Mouse (Mus musculus) 416B (cell line): ENCODE data around the gene Gm20388.

ENCODE experiments used
- DNase-seq: peaks from one replicate; pipeline ENCODE4 v3.0.0; 2011; ENCODE audit warnings: low read depth

The Gm20388 gene

DNA sequence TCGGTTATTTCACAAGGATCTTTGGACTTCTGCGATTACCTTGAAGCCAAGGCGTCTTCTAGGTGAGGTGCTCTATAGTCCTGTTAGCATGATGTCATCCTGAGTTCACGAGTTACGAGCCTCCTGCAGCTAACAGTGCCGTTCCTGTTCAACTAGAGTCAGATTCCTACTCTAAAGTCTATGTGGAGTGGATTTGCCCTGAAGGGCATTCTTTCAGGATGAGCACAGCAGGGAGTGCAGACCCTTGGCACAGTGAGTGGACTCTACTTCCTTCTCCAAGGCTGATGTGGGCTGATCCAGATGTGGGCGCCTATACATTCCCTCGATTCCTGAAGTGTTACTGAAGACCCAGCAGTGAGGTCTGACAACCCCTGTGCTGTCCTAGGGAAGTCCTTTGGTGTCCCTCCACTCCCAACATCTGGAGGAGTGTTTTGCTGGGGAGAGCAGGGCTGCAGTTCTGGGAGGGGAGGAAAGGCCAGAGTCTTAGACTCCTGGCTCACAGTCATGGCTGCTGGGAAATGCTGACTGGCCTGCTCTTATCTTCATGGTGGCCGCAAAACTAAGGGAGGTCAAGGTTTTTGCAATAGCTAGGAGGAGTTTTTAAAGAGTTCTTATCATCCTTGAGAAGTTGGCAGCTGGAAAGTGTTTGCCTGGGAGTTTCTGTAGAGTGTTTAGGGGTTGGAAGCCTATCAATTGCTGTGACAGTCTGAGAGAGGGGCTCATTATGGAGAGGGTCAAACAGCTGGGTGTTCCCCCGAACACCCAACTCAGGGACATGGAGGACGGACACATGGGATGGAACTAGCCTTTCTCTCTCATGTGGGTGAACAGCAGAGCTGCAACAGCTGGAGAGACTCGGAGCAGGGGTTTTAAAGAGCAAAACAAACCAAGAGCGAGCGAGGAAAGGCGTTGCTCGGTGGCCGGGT, 3737.9 kb downstream of the Gm20388 start:
- no peak for DNase-seq

DNA sequence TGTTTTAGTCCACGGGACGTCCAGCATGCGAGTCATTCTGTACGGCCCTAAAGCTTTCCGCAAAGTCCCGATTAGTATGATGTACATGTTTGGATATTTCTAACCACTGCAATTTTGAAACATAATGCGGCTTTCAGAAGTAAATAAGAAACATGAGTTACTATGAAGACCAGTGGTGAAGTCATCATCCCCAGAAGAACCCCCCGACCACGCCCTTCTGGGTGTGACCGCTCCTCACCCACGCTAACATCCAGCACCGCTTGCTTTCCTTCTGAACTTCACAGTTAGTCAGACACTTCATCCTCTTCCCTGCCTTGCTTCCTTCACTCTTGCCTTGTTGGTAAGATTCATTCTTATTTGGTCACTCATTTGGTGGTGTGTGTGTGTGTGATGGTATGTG, 3738.8 kb downstream of the Gm20388 start:
- no peak for DNase-seq

DNA sequence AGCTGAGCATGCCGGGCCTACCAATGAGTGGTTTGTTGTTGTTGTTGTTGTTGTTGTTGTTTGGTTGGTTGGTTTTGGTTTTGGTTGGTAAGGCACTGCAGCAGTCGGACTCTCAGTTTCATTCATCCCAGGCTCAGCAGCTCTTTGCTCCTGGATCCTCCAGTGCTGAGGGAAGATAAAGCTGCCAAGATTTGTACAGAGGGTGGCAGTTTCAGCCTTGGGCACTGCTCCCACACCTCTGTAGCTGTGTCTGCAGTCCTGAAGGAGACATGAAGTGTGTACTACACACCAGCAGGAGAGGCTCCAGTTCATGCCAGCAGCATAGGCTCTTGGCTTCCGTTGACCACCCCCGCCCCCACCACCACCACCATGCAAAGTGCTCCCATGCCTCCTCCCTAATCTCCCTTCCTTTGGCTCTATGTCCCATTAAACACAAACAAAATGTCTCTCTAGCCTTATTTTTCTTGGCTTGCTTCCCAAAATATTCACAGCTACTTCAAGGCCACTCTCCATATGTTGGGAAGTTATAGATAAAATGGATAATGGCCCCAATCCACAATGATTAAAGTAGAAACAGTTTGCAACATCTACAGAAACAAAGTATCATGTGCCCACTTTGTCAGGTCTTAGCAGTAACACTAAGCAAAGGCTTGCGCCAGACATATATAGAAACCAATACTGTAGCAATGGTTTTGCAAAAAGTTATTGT, 3740.9 kb downstream of the Gm20388 start:
- no peak for DNase-seq

DNA sequence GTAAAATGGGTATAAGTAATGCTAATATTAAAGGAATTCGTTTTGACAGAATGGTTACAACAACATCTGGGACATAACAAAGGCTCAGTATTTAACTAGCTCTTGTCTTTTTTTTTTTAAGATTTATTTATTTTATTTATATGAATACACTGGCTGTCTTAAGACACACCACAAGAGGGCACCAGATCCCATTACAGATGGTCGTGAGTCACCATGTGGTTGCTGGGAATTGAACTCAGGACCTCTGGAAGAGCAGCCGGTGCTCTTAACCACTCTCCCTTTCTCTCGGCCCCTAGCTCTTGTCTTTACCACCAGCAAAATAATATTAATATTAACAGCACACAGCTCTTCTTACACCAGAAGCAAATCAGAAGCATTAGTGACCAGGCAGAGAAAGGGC, 3742.0 kb downstream of the Gm20388 start:
- no peak for DNase-seq

DNA sequence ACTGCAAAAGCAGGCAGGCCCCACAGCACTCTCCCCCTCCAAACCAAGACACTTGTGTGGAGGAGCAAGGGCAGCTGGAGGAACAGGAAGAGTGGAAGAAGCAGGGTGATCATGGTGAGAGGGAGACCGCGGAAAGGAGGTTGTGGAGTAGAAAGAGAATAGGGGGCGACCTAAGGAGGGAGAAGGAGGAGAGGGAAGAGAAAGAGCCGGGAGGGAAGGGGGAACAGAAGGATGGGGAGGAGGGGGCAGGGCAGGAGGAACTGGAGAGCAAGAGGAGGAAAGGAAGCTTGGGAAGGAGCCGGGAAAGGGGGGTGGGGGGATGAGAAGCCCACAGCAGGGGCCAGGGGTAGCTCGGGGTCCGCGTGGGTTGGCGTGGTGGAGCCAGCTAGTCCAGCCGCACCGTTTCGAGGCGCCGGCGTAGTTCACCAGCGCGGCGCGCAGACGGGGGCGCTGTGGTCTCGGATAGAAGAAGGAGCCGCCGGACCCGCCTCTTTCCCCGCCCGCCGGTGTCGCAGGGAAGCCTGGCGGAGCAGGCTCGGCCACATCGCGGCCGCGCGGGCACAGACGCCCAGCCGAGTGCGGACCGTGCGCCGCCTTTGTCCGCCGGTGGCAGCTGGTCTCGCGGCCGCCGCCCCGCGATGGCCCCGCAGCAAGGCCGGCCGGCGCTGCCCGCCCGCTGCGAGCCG, 3742.8 kb downstream of the Gm20388 start, which contains the start of gene Rhou:
Rhou (plus strand) TSS at position 622 of the 686 bp plus-strand sequence.
- no peak for DNase-seq

DNA sequence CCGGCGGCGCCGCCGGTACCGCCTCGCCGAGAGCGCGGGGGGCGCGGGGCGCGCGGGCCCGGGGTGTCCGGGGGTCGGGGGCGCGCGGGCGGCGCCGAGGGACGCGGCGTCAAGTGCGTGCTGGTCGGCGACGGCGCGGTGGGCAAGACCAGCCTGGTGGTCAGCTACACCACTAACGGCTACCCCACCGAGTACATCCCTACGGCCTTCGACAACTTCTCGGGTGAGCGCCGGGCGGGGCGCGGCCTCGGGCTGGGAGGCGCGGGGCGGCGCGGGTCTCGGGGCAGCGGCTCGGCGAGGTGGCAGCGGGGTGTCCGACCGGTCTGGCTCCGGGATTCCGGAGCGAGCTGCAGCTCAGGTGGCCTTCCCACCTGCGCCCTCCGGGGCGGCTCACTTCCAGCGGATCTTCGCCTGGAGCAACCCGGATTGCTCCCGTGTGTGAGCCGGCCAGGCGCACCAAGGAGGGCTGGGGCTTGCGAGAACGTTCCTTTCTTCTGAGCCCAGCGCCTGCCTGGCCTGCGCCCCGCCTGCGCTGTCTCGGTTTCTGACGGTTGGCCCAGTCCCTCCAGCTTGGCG, 3743.4 kb downstream of the Gm20388 start:
- DNase-seq, result no peak

DNA sequence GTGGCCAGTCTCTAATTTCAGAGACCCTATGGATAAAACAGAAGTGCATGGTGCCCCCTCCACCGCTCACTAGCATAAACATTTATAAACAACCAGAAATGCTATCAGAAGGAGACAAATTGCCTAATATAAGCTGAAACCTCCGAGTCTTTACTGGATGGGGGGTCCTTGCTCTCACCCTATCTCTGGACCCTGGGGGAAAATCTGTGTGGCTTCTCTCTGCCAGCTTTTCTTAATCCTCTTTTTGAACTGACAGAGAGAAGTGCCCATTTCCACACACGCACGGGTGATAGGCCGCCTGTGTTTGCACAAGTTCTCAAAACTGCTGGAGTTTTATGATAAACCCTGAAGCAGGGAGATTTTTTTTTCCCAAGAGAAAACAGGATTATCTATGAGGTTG, 3744.1 kb downstream of the Gm20388 start:
- no peak for DNase-seq

DNA sequence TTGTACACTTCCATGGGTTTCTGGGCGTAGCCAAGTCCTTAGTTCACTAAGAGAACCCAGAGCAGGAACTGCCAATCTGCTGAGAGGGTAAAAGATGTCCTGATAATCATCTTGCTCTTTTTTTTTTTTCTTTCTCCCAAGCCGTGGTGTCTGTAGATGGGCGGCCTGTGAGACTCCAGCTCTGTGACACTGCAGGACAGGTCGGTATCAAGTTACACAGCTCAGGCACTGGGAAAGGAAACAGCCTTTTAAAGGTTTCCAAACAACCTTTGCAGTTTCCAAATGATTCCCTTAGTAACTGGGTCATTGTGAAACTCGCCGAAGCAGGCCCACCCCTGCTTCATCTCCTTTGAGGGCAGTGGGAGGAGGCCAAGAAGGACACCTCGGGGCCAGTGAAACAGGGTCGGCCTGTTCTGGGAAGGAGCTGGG, 3744.7 kb downstream of the Gm20388 start:
- DNase-seq, result peak; percentile 83

DNA sequence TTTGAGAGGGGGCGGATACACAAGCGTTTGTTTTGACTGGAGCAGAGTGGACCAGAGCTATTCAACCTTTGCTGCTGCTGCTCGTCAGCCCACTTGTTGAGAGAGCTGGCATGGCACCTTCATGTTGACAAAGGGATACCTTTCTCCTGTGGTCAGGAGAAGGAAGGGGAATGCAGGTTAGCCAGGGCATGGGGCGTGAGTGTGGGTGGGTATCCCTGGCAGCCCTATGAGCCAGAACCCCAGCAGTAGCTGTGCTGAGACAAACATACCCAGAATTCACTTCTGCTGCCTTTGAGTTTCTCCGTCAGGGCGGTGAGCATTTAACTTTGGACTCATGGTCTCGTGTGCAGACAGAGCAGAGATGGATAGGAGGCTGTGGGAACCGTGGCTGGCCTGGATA, 3747.2 kb downstream of the Gm20388 start:
- no peak for DNase-seq

DNA sequence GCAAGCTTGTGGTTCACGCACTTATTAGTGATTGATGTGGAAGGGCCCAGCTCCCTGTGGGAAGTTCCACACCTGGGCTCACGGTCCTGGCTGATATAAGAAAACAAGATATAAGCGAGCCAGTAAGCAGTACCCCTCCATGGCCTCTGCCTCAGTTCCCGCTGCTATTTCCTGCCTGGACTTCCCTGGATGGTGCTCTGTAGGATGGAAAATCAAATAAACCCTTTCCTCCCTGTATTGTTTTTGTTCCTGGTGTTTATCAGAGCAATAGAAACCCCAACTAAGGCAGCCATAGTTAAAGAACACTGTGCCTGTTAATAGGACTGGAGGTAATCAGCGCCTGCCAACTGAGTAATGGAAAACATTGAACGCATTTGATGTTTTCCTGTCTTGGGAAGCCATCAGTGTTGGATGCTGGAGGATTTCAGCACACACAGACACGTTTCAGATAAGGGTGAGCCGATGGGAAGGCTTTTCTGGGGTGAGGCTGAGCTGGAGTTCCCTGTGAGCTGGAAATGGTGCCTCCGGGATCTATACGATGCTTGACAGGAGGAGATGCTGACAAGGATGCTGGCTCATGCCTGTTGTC, 3748.9 kb downstream of the Gm20388 start:
- DNase-seq, result no peak

DNA sequence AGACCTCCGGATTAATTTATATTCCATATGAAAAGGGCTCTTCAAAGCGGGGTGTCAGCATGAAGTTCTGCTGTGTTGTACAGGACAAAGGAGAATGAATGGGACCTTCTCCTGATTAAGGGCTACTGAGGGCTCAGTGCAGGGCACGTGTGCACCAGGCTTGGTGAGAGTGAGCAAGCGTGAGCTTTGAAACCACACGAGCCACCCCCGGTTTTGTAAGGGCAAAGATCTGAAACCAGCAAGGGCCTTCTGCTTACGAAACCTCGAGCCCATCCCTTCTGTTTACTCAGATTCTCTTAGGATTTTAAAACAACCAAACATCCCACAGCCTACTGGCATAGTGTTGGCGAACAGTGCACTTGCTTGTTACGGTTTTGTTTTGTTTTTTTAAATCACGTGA, 3750.9 kb downstream of the Gm20388 start:
- DNase-seq, result peak; percentile 57

DNA sequence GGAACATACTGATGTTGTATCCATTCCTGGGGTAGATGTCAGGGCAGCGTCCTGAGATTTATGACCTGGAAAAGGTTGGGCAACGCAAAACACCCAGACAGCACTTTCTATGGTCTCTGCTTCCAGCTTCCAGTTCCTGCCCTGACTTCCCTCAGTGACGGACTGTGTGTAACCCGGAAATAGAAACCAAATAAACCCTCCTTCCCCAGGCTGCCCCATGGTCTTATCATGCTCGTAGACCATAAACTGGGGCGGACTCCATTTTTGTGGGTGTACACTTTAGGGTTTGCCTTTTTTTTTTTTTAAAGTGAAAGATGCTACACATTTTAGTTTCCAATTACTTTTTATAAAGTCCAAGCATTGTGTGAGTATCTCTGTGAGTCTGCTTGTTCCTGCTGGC, 3754.9 kb downstream of the Gm20388 start:
- DNase-seq, result no peak

DNA sequence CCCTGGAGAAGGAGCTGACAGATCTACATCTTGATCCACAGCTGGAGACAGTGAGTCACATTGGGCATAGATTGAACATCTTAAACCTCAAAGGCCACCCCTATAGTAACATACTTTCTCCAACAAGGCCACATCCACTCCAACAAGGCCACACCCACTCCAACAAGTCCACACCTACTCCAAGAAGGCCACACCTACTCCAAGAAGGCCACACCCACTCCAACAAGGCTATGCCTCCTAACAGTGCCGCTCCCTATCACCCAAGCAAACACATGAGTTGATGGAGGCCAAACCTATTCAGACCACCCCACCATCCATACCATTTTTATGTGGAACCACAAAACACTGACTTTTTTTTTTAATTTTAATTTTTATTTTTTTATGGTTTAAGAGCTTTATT, 3756.2 kb downstream of the Gm20388 start:
- DNase-seq, result peak; percentile 51

DNA sequence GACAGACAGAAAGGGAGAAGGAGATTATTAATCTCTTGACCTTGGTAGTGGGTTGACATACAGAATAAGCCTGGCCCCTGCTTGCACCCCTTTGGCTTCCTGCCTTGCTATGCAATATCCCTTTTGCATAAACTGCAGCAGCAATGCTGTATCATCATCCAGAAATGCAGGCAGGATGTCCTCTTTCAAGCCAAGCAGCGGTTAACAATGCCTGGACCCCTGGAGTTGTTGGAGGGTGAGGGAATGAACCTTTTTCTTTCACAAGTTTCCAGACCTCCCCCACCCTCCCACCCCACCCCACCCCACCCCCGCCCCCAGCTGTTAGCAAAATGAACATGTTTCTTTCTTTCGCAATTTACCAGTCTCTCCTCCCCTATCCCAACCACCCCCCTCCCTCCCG, 3758.0 kb downstream of the Gm20388 start:
- DNase-seq, result peak; percentile 85

DNA sequence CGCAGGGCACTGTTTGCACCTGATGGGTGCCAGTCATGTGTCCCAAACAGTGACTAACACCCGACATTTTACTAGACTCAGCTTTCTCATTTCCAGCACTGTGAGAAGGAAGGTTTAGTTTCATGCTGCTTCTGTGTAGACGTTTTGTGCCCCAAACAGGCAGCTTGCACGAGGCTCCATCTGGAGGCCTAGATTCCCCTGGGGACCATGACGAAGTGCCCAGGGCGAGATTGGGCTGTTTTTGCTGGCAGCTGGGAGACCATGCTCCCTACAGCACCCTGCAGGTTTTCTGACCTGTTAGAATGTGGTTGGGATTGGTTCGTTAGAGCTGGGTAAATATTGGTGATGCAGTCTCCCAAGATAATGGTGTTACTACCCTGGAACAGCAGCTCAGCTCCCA, 3760.1 kb downstream of the Gm20388 start:
- DNase-seq, result no peak

DNA sequence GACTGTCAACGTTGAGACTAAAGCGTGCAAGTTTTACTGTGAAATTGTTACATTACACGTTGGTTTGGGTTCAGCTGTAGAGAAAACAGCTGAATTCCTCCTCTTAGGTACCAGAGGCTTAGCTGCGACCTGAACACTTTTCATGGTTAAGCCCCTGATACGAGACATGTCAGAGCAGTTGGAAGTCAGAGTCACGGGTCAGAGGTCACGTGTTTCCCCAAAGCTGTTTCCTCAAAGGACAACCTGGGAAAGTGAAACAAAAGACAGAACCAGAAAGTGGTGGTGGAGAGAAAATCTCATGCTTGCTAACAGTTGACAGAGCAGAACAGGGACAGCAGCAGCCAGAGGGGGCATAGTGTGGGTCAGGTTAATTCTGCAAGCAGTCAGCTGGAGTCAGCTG, 3760.8 kb downstream of the Gm20388 start:
- DNase-seq, result peak; percentile 19

DNA sequence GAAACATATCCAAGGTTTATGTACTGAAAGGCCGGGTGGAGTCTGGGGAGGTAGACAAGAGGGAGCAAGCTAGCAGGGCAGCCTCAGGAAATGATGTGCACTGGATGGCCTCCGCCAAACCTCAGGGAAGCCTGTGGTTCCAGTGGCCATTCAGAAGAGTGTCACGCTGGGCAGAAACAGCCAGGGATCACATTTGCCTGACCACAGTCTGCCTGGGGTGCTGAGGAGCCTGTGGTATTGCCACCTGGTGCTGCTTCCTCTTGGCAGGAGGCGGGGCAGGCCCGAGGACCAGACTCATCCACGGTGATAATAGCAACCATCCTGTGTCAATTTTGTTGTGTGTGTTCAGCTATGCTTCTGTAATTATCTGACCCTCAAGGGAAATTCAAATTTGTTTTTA, 3762.0 kb downstream of the Gm20388 start:
- peak; percentile 94 for DNase-seq

DNA sequence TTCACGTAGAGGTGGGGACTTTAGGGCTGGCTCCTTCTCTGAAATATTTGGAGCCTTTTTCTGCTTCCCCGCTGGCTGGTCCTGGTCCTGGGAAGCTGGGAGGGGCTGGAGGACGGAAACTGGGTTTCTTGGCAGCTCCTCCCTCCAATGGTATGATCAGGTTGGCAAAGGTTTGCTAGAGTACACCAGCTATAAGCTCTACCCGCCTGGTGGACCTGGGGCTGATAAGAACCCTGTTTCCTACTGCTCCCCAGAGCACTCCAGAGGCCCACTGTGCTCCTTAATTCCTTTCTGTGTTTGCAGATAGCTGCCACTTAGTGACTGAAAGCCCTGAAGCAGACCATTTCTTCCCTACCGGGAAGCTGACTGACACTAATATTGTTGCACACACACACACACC, 3765.0 kb downstream of the Gm20388 start:
- no peak for DNase-seq

DNA sequence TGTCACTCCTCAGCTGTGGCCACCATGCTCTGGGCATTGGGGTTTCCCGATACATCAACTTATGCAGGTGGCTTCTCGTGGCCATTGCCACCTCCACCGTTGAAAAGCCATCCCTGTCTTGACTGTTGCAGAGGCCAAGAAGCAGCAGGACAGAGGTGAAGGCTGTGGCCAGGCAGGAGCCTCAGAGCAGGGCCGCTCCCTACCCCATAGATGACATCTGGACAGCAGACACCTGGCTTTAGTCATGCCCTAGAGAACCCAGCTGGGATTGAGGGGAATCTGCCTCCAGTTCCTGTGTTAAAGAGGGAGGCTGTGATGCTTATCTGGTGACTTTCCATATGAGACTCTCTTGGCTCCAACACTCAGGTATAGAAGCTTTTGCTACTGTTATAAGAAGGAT, 3767.7 kb downstream of the Gm20388 start:
- no peak for DNase-seq

DNA sequence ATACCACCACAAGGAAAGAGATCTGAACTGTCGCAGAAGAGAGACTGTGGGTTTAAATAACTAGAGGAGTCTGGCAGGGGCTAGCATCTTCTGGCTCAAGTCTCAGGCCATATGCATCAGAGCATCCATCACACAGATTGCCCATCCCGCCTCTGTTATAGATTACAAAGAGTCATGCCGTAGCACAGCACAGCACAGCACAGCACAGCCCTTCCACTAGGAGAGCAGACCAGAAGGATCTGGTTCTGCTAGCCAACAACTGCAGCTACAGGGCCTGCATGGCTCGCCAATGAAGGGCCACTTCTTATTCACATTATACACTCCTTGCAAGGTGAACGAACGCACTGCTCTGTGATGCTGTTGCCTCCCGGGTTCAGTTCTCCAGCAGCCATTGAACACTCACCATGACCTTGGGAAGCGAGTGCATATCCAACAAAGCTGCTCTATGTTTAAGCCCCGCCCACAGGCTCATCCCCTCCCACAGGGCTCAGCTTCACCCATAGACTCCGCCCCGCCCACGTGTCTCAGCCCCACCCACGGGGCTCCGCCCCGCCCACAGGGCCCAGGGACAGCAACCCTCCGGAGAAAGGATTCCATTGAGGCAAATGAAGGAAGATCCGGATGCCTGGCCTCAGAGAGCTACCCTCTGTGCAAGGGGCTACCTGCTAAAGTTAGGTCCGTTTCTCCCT, 3771.6 kb downstream of the Gm20388 start:
- DNase-seq, result no peak

DNA sequence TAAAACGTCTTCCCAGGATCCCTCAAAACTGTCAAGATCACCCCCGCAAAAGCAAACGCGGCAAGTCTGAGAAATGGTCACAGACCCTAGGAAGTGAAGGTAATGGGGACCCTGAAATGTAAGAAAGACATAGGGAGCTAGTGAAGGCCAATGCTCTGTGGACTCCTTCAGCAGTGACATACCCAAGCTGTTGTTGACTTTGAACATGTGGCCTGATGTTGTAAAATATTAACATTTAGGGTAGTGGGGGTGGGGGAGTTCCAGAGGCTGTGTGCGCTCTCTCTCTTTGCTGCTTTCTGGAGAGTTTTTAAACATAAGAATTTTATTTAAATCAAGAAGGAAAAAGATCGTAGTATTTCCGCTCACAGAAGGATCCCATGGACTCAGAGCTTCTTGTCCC, 3772.7 kb downstream of the Gm20388 start:
- DNase-seq, result no peak
